Mouse (Mus musculus): ENCODE data around the gene Zfp568.

- TF ChIP-seq CTCF (IDR thresholded peaks at IDR 0.05; ENCODE audit: insufficient read depth, low read depth, low read length) (no peak), POLR2A (IDR thresholded peaks at IDR 0.05; ENCODE audit: insufficient read depth, low read depth, low read length) (no peak)
Measured at GRCm38 (mm10) chr7:29992698-29993097, 8.9 kb downstream of the Zfp568 start.

All from olfactory bulb, adult 2 months (tissue).